Mouse (Mus musculus): ENCODE measurements around the gene Olfr1348. TPM values are rescaled to one million over a fixed set of nuclear protein-coding genes. Genes with fewer than 3 reads are reported as not detected.
"Not testable (repeated sequence)": the region's sequence is repeated elsewhere in the genome, so short reads cannot be mapped to it uniquely, and the experiment has no call there.

The Olfr1348 gene
- polyA plus RNA-seq (2016; fragmentation: Nextera tagmentation; extraction: Ambion mirVana): not detected in 2 replicates

DNA sequence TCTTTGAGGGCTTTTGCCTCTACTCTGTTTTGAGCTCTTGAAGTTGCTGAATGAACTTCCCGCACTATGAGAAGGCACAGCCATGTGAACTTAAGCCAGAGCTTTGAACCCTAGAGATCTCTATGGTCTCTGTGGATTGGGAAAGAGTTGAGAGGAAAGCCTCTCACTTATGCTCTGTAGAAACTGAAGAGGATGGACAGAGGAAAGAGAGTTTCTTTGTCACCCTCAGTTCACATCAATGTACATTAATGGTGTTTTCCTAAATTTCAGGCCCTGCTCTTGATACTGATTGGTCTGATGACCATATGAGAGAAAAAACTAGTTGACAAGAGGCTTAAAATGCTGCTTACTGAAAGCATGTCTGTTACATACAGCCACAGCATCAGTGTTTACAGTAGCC, at the start of gene Olfr1348:
Gene Olfr1348 (minus strand): TSS at position 101 of the 400 bp plus-strand sequence.
- H3K9ac ChIP-seq: no peak within 1 kb of the TSS
- H3K4me1 ChIP-seq: no peaks in the 10 kb centered on the region
- H3K27me3 ChIP-seq: no peaks in the 10 kb centered on the region
- H3K36me3 ChIP-seq: no peaks in the 10 kb centered on the region
- peaks cover 5% of the 10 kb centered on the region; the same call in 1 of the 2 replicates for H3K9me3 ChIP-seq (replicated peaks)
- H3K27ac ChIP-seq: no peak within 1 kb of the TSS
- no peak within 1 kb of the TSS for H3K4me3 ChIP-seq
- 93% methylated on average over 1 of the region's 1 CpGs for WGBS
- no peak for ATAC-seq (ENCODE audit: low FRiP score)
- H3K4me2 ChIP-seq (replicated peaks): no peak within 1 kb of the TSS

DNA sequence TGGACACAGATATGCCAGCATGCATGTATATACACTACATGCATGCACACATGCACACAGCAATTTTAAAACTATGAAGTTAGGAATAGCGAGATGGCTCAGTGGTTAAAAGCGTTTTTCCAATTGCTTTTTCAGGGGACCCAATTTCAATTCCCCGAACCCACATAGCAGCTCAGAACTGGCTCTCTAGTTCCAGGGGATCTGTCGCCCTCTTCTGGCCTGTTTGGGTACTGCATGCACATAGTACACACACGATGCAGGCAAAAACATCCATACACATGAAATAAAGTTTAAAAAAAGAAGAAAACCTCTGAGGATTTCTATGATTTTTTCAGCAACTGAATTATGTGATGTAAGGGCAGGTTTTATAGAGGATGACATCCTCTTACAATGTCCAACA, 17.6 kb upstream of the Olfr1348 start:
- H3K27me3 ChIP-seq: no peaks in the 10 kb centered on the region
- H3K9me3 ChIP-seq (replicated peaks): peaks cover 10% of the 10 kb centered on the region; the same call in 1 of the 2 replicates
- no peak overlapping the region for H3K9ac ChIP-seq
- H3K36me3 ChIP-seq: no peaks in the 10 kb centered on the region
- no peak overlapping the region for H3K4me2 ChIP-seq (replicated peaks)
- no peak overlapping the region for H3K27ac ChIP-seq
- ATAC-seq (ENCODE audit: low FRiP score): no peak
- no peak overlapping the region for H3K4me3 ChIP-seq
- WGBS: 67% methylated on average over 5 of the region's 5 CpGs
- H3K4me1 ChIP-seq: no peaks in the 10 kb centered on the region

DNA sequence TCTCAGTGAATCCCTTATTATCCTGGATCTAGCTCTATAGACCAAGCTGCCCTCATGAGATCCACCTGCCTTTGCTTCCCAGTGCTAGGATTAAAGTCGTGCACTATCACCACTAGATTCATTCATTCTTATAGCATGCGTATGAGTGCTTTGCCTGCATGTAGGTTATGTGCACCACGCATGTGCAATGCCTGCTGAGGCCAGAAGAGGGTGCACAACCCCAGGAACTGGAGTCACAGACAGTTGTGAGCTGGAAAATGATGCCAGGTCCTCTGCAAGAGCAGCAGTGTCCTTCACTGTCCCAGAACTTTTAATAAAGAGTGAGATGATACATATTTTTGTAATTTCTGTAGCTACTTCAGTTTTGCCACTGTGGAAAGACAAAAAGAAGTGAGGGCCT, 16.5 kb upstream of the Olfr1348 start:
- Histone ChIP-seq H3K4me2 (replicated peaks) (no peak overlapping the region), H3K27me3 (no peaks in the 10 kb centered on the region), H3K36me3 (no peaks in the 10 kb centered on the region), H3K4me1 (no peaks in the 10 kb centered on the region), H3K9me3 (replicated peaks) (peaks cover 12% of the 10 kb centered on the region; the same call in 1 of the 2 replicates), H3K9ac (no peak overlapping the region), H3K4me3 (no peak overlapping the region), H3K27ac (no peak overlapping the region)
- ATAC-seq (ENCODE audit: low FRiP score): no peak
- 62% methylated on average over 3 of the region's 3 CpGs for WGBS

DNA sequence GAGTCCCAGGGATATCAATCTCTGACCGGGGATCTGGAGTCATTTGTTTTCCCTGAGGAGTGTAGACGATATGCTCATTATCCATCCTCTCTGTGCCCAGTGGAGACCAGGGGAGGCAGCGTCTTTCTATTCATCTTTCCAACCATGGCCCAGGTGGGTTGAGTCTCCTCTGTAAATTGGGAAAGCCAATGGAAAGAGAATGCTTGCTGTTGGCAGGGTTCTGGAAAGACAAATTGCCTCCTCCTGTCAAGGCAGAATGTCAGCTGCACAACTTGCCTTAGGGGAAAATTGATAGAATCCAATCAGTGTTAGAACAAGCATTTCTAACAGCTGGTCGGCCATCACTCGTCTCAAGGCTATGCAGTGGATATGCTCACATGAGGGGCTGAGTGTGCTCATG, 14.3 kb upstream of the Olfr1348 start, which contains the start of gene Olfr1349:
Gene Olfr1349 (minus strand): TSS at position 101 of the 400 bp plus-strand sequence.
- no peak within 1 kb of the TSS for H3K4me3 ChIP-seq
- 79% methylated on average over 5 of the region's 5 CpGs for WGBS
- H3K27me3 ChIP-seq: no peaks in the 10 kb centered on the region
- H3K4me1 ChIP-seq: no peaks in the 10 kb centered on the region
- no peak within 1 kb of the TSS for H3K9ac ChIP-seq
- H3K4me2 ChIP-seq (replicated peaks): no peak within 1 kb of the TSS
- H3K27ac ChIP-seq: no peak within 1 kb of the TSS
- peaks cover 9% of the 10 kb centered on the region; the same call in 1 of the 2 replicates for H3K9me3 ChIP-seq (replicated peaks)
- H3K36me3 ChIP-seq: no peaks in the 10 kb centered on the region
- no peak for ATAC-seq (ENCODE audit: low FRiP score)

DNA sequence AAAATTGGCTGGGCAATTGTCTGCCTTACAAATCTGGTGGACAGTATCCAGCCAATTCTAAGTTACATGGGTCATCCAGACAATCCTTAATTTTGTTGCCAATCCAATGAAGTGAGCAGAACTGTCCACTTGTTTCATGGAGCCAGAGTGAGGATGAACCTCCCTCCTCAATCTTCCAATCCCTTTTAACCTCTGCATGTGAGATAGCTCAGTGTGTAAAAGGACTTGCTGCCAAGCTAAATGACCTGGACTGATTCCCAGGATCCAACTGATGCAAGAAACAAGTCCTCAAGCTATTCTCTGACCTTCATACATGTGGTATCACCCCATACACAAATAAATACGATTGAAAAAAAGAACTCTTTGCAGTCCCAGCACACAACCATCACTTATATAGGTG, 13.1 kb upstream of the Olfr1348 start:
- no peak overlapping the region for H3K9ac ChIP-seq
- H3K4me1 ChIP-seq: no peaks in the 10 kb centered on the region
- no peak overlapping the region for H3K4me2 ChIP-seq (replicated peaks)
- peaks cover 2% of the 10 kb centered on the region; the same call in 1 of the 2 replicates for H3K9me3 ChIP-seq (replicated peaks)
- H3K27me3 ChIP-seq: no peaks in the 10 kb centered on the region
- ATAC-seq (ENCODE audit: low FRiP score): no peak
- 43% methylated on average over 1 of the region's 1 CpGs for WGBS
- H3K4me3 ChIP-seq: no peak overlapping the region
- H3K27ac ChIP-seq: no peak overlapping the region
- no peaks in the 10 kb centered on the region for H3K36me3 ChIP-seq

DNA sequence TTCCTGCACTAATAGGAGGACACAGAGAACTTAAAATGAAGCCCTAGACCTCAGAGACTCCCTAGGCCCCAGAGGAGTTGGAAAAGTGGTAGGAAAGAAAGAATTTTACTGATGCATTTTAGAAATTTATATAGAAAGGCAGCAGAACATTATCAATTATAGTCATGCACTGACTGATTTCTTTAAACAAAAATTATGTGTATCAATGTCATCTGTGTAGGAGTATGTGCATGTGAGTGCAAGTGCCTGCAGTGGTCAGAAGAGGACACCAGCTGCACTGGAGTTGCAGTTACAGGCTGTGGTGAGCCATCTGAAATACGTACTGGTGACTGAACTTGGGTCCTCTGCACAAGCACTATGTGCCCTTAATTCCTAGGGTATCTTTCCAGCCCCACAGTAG, 8.9 kb downstream of the Olfr1348 start, which contains the start of gene Olfr1347:
Gene Olfr1347 (minus strand): TSS at position 101 of the 400 bp plus-strand sequence.
- Histone ChIP-seq H3K36me3 (no peaks in the 10 kb centered on the region), H3K9ac (no peak within 1 kb of the TSS), H3K4me1 (no peaks in the 10 kb centered on the region), H3K9me3 (replicated peaks) (no peaks in the 10 kb centered on the region), H3K4me3 (no peak within 1 kb of the TSS), H3K4me2 (replicated peaks) (no peak within 1 kb of the TSS), H3K27me3 (no peaks in the 10 kb centered on the region), H3K27ac (no peak within 1 kb of the TSS)
- WGBS: 68% methylated on average over 1 of the region's 1 CpGs
- no peak for ATAC-seq (ENCODE audit: low FRiP score)

DNA sequence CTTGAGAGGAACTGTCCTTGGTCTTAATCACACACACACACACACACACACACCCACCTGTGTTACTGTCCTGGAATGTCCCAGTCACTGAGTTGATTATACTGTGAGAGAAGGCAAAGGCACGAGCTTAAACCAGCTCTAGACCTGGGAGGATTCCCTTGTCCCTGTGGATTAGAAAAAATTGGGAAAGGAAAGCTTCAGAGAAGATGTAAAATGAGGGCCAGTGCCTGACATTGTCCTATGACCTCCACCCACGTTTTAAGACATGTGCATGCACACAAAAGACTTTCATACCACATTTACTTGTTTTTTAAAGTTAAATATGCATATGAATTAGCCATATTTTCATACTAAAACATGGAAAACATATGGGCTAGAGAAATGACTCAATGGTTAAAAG, 21.7 kb downstream of the Olfr1348 start, which contains the start of gene Olfr5:
Gene Olfr5 (minus strand): TSS at position 101 of the 400 bp plus-strand sequence.
- no peak for ATAC-seq (ENCODE audit: low FRiP score)

DNA sequence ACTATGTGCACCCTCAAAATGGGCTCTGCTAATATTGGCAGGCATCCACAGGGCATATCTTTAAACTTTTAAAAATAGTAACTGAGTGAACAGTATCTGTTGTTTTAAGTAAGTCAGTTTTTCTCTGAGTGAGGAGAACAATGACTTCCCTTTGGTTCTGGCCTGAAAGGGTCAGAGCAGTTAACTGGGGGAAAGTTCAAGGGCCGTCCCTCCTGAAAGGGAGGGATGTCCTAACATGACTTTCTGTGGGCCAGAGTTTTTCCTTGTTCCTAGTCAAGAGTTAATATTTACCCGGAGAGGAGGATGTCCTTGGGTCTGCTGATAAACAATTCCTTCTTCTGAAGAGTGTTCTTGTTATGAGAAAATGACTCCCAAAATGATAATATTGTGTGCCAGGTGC, 30.9 kb downstream of the Olfr1348 start:
- H3K27me3 ChIP-seq; H3K4me1 ChIP-seq; H3K9ac ChIP-seq; H3K36me3 ChIP-seq; H3K9me3 ChIP-seq (replicated peaks); H3K4me2 ChIP-seq (replicated peaks); H3K4me3 ChIP-seq; H3K27ac ChIP-seq; ATAC-seq (ENCODE audit: low FRiP score): not testable (repeated sequence)
- 84% methylated on average over 2 of the region's 2 CpGs for WGBS

More for the DNA sequence above, 21.7 kb downstream of the Olfr1348 start, which contains the start of gene Olfr5:
- Histone ChIP-seq H3K27ac (no peak within 1 kb of the TSS), H3K9me3 (replicated peaks) (peaks cover 5% of the 10 kb centered on the region; the same call in 1 of the 2 replicates), H3K4me2 (replicated peaks) (no peak within 1 kb of the TSS), H3K4me3 (no peak within 1 kb of the TSS), H3K4me1 (no peaks in the 10 kb centered on the region), H3K36me3 (no peaks in the 10 kb centered on the region), H3K27me3 (no peaks in the 10 kb centered on the region), H3K9ac (no peak within 1 kb of the TSS)
- WGBS: 30% methylated on average over 2 of the region's 2 CpGs

DNA sequence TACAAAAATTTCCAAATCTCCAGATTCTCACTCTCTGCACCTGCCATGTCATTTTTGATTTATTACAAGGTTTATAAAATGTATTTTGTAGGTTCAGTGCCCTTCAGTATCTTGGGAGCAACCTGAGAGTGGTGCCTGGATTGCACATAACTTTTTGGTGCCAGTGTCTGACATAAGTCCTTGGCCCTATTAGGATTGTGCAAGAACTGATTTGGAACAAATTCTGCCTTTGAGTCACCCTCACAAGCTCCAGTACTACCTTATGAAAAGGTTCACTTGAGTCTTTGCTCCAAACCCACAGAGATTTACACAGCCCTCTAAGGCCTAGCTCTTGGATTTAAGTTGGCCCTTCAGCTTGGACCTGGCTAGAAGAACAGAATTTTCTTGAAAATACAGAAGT, 41.6 kb downstream of the Olfr1348 start, which contains the start of gene Olfr1346:
Gene Olfr1346 (plus strand): TSS at position 151 of the 400 bp plus-strand sequence.
- Histone ChIP-seq H3K4me3 (no peak within 1 kb of the TSS), H3K9ac (no peak within 1 kb of the TSS), H3K4me2 (replicated peaks) (no peak within 1 kb of the TSS), H3K27me3 (no peaks in the 10 kb centered on the region), H3K27ac (no peak within 1 kb of the TSS), H3K4me1 (no peaks in the 10 kb centered on the region), H3K36me3 (no peaks in the 10 kb centered on the region), H3K9me3 (replicated peaks) (no peaks in the 10 kb centered on the region)
- no peak for ATAC-seq (ENCODE audit: low FRiP score)

DNA sequence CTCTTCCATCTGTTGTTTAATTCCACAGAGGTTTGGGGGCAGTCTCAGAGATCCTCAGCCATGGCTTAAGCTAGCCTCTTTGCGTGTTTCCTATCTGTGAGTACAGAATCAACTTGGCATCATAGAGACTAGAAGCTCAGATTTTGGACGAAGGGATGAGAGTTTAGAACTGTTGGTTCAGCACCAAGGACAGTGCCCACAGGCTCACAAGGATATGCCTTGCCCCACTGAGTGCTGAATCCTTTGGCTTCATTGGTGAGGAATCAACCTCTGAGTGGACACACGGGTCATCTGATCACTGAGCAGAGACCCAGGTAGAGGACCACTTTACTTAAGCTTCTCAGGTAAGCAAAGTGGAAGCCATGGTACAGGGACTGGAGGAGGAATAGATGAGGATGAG, 52.1 kb downstream of the Olfr1348 start:
- H3K9ac ChIP-seq: no peak overlapping the region
- H3K36me3 ChIP-seq: no peaks in the 10 kb centered on the region
- H3K27ac ChIP-seq: no peak overlapping the region
- ATAC-seq (ENCODE audit: low FRiP score): no peak
- H3K4me3 ChIP-seq: no peak overlapping the region
- H3K4me1 ChIP-seq: no peaks in the 10 kb centered on the region
- WGBS: 40% methylated on average over 3 of the region's 3 CpGs
- peaks cover 5% of the 10 kb centered on the region; the same call in 1 of the 2 replicates for H3K9me3 ChIP-seq (replicated peaks)
- H3K4me2 ChIP-seq (replicated peaks): no peak overlapping the region
- no peaks in the 10 kb centered on the region for H3K27me3 ChIP-seq

DNA sequence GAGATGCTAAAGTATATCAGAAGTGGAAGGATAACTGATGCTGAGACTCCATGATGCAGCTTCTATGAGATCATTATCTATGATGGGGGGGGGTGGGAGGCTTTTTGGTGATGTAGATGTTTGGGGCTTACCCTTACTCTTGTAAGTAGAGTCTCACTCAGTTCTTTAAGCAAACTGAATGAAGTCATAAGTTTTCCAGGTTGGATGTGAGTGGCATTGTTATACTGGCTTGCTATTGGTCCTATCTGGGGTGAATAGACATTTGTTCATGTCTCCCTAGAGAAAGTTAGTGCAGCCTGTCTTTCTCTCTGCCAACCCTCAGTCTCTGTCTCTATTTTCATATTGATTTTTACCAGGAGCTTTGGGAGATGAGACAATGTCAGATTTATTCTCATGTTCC, 52.7 kb downstream of the Olfr1348 start, which contains the start of gene Olfr1336:
Gene Olfr1336 (plus strand): TSS at position 301 of the 400 bp plus-strand sequence.
- H3K9me3 ChIP-seq (replicated peaks): peaks cover 2% of the 10 kb centered on the region; the same call in 1 of the 2 replicates
- no peak within 1 kb of the TSS for H3K27ac ChIP-seq
- H3K4me1 ChIP-seq: no peaks in the 10 kb centered on the region
- no peak within 1 kb of the TSS for H3K4me3 ChIP-seq
- H3K4me2 ChIP-seq (replicated peaks): no peak within 1 kb of the TSS
- no peaks in the 10 kb centered on the region for H3K27me3 ChIP-seq
- no peak within 1 kb of the TSS for H3K9ac ChIP-seq
- ATAC-seq (ENCODE audit: low FRiP score): no peak
- no peaks in the 10 kb centered on the region for H3K36me3 ChIP-seq
